25 mouse cellular contexts compared by ENCODE assay signal in the genomic region with DNA sequence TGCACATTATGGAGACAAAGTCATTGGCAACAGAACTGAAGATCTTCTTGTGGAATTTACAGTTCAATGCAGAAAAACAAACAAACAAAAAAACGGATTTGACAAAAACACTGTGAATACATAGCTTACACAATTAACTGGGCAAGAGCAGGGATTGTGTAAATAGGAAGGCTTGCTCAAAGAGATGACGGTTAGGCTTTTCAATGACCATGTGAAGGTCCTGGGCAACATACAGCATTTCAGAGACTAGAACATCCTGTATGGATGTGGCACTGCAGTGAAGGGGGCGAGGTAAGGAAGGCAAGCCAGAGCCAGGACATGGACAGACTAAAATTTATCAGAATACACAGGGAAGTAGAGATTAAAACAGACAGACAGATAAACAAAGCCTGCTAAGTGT. TPM values are rescaled to one million over a fixed set of nuclear protein-coding genes. Genes with fewer than 3 reads are reported as not detected.
"Had no signal": no experiment of that assay in that cellular context is flagged by ENCODE, and none has a peak within 500 bp of the region (broad histone marks: within the 10 kb centered on the region; RNA-seq: fewer than 3 reads in every experiment).

No protein-coding gene starts in this region.

- H3K27ac ChIP-seq: liver, embryonic 14.5 days; macrophage; midbrain, embryonic 13.5 days; midbrain, embryonic 15.5 days; neural tube, embryonic 12.5 days had no signal

- H3K4me3 ChIP-seq: megakaryocyte, embryonic 14.5 days; midbrain, embryonic 13.5 days; midbrain, embryonic 15.5 days; neural tube, embryonic 12.5 days had no signal

- H3K36me3 ChIP-seq: midbrain, embryonic 15.5 days; neural tube, embryonic 12.5 days had no signal

- ATAC-seq: midbrain, embryonic 13.5 days; midbrain, embryonic 15.5 days had no signal

- H3K4me2 ChIP-seq: liver, embryonic 11.5 days; lung, embryonic 14.5 days; midbrain, embryonic 11.5 days; midbrain, embryonic 13.5 days; midbrain, embryonic 15.5 days; neural tube, embryonic 12.5 days had no signal

- H3K9ac ChIP-seq: liver, embryonic 14.5 days; lung, embryonic 14.5 days; midbrain, embryonic 13.5 days; midbrain, embryonic 15.5 days; neural tube, embryonic 12.5 days had no signal

- H3K27me3 ChIP-seq: megakaryocyte, embryonic 14.5 days; midbrain, embryonic 13.5 days; midbrain, embryonic 15.5 days; neural tube, embryonic 12.5 days had no signal

- H3K4me1 ChIP-seq: megakaryocyte, embryonic 14.5 days; midbrain, embryonic 13.5 days; midbrain, embryonic 15.5 days; neural tube, embryonic 12.5 days had no signal

- H3K9me3 ChIP-seq: megakaryocyte, embryonic 14.5 days; midbrain, embryonic 13.5 days; midbrain, embryonic 15.5 days; neural tube, embryonic 12.5 days had no signal

- DNase-seq: lung, embryonic 14.5 days; lung, postnatal 14 days; lung, postnatal 36 days; right cerebral cortex, postnatal 14 days; thymus, adult 18-20 months; thymus, postnatal 14 days; thymus, postnatal 36 days had no signal

RNA-seq across cellular contexts. Expression of gene 1700019A02Rik, which starts 2.2 kb away (rescaled TPM):
- total RNA-seq: midbrain, postnatal 0 days; monocyte, adult 5-6 weeks; neutrophil, adult 5-6 weeks had no signal
- polyA plus RNA-seq: liver, embryonic 11.5 days; liver, embryonic 14.5 days; liver, embryonic 16.5 days; lung, embryonic 14.5 days; lung, embryonic 16.5 days; macrophage; midbrain, embryonic 13.5 days; midbrain, embryonic 15.5 days; midbrain, postnatal 0 days; neural tube, embryonic 12.5 days; neural tube, embryonic 14.5 days; spleen, adult 2 months; stomach, embryonic 14.5 days; stomach, embryonic 16.5 days; thymus, postnatal 0 days had no signal
